Mouse (Mus musculus): ENCODE data around the gene Muc4.

Gene Muc4

GRCm38 (mm10) chr16:32803901-32804300 lies 68.2 kb downstream of the Muc4 start:
- DNase-seq (ENCODE audit: inconsistent ontology term), result peak; percentile 28

GRCm38 (mm10) chr16:32805151-32805550 lies 69.5 kb downstream of the Muc4 start:
- DNase-seq (ENCODE audit: inconsistent ontology term), result no peak

- DNase-seq (ENCODE audit: inconsistent ontology term), result no peak
These were observed 71.9 kb downstream of the Muc4 start for GRCm38 (mm10) chr16:32807408-32808185.

- DNase-seq (ENCODE audit: inconsistent ontology term), result no peak
These were observed 74.6 kb downstream of the Muc4 start, which contains the start of gene Smbd1 for GRCm38 (mm10) chr16:32810321-32810720. Gene Smbd1 (minus strand): TSS chr16:32810477.

GRCm38 (mm10) chr16:32812888-32813361 lies 77.2 kb downstream of the Muc4 start:
- DNase-seq (ENCODE audit: inconsistent ontology term), result peak; percentile 77

GRCm38 (mm10) chr16:32813362-32813761 lies 77.7 kb downstream of the Muc4 start:
- DNase-seq (ENCODE audit: inconsistent ontology term), result no peak

GRCm38 (mm10) chr16:32813771-32814170 lies 78.1 kb downstream of the Muc4 start:
- DNase-seq (ENCODE audit: inconsistent ontology term), result no peak

- peak; percentile 36 for DNase-seq (ENCODE audit: inconsistent ontology term)
These were observed 78.9 kb downstream of the Muc4 start for GRCm38 (mm10) chr16:32814539-32814938.

GRCm38 (mm10) chr16:32815160-32815605 lies 79.5 kb downstream of the Muc4 start:
- peak; percentile 24 for DNase-seq (ENCODE audit: inconsistent ontology term)

GRCm38 (mm10) chr16:32818036-32818435 lies 82.3 kb downstream of the Muc4 start:
- DNase-seq (ENCODE audit: inconsistent ontology term), result no peak

- no peak for DNase-seq (ENCODE audit: inconsistent ontology term)
These were observed 82.8 kb downstream of the Muc4 start for GRCm38 (mm10) chr16:32818441-32818840.

GRCm38 (mm10) chr16:32821772-32822449 lies 86.2 kb downstream of the Muc4 start:
- peak; percentile 43 for DNase-seq (ENCODE audit: inconsistent ontology term)

- no peak for DNase-seq (ENCODE audit: inconsistent ontology term)
These were observed 86.8 kb downstream of the Muc4 start for GRCm38 (mm10) chr16:32822450-32822827.

- DNase-seq (ENCODE audit: inconsistent ontology term), result no peak
These were observed 87.2 kb downstream of the Muc4 start for GRCm38 (mm10) chr16:32822881-32823280.

- DNase-seq (ENCODE audit: inconsistent ontology term), result no peak
These were observed 87.8 kb downstream of the Muc4 start for GRCm38 (mm10) chr16:32823487-32823886.

- no peak for DNase-seq (ENCODE audit: inconsistent ontology term)
These were observed 88.4 kb downstream of the Muc4 start for GRCm38 (mm10) chr16:32824061-32824460.

- DNase-seq (ENCODE audit: inconsistent ontology term), result no peak
These were observed 89.7 kb downstream of the Muc4 start for GRCm38 (mm10) chr16:32825380-32825779.

GRCm38 (mm10) chr16:32826521-32826920 lies 90.8 kb downstream of the Muc4 start:
- DNase-seq (ENCODE audit: inconsistent ontology term), result no peak

- DNase-seq (ENCODE audit: inconsistent ontology term), result no peak
These were observed 93.4 kb downstream of the Muc4 start for GRCm38 (mm10) chr16:32829104-32829503.

GRCm38 (mm10) chr16:32831501-32831900 lies 95.8 kb downstream of the Muc4 start:
- peak; percentile 45 for DNase-seq (ENCODE audit: inconsistent ontology term)
